Mouse (Mus musculus) embryonic facial prominence, embryonic 10.5 days (tissue): ENCODE results near the gene Acsm4. TPM values are rescaled to one million over a fixed set of nuclear protein-coding genes. Genes with fewer than 3 reads are reported as not detected.
"Not testable (repeated sequence)": the region's sequence is repeated elsewhere in the genome, so short reads cannot be mapped to it uniquely, and the experiment has no call there.

Source experiments
- DNase-seq: peaks from one replicate; pipeline ENCODE4 v3.0.0-alpha.2; 2017; ENCODE audit warnings: low spot score
- H3K27ac ChIP-seq: fragments of 300-500 bp; sonication (generic); replicated peaks from 2 replicates; pipeline ENCODE4 v1.5.1; 2016; ENCODE audit warnings: mild to moderate bottlenecking
- H3K27me3 ChIP-seq: fragments of 300-500 bp; sonication (generic); replicated peaks from 2 replicates; pipeline ENCODE4 v1.6.1; 2016; ENCODE audit warnings: low read depth, mild to moderate bottlenecking; ENCODE audit not compliant: poor library complexity, severe bottlenecking
- H3K36me3 ChIP-seq: fragments of 300-500 bp; sonication (generic); replicated peaks from 2 replicates; pipeline ENCODE4 v1.6.1; 2016; ENCODE audit warnings: mild to moderate bottlenecking, moderate library complexity
- H3K4me1 ChIP-seq: fragments of 300-500 bp; sonication (generic); 2 replicates; pipeline ENCODE4 v1.6.1; 2016
- H3K4me3 ChIP-seq: fragments of 300-500 bp; sonication (generic); 2 replicates; pipeline ENCODE4 v1.5.1; 2016; ENCODE audit warnings: mild to moderate bottlenecking, moderate library complexity
- H3K9me3 ChIP-seq: fragments of 300-500 bp; sonication (generic); 2 replicates; pipeline ENCODE4 v1.6.1; 2016; ENCODE audit warnings: mild to moderate bottlenecking
- WGBS: fragments of 180-500 bp; shearing (Covaris S2); methylation state at CpG from one replicate; pipeline ENCODE4 v1.1.7; 2016; 5-methylcytosine and 5-hydroxymethylcytosine counted together
- polyA plus RNA-seq: library from polyadenylated mRNA; unstranded; fragments of >200 nt; fragmentation: Nextera tagmentation; extraction: Ambion mirVana; gene quantifications from 2 replicates; pipeline ENCODE4 v1.2.1, GENCODE M21; 2016

The Acsm4 gene
- polyA plus RNA-seq, 1 experiment from 2014 or later = 1.1 TPM

DNA sequence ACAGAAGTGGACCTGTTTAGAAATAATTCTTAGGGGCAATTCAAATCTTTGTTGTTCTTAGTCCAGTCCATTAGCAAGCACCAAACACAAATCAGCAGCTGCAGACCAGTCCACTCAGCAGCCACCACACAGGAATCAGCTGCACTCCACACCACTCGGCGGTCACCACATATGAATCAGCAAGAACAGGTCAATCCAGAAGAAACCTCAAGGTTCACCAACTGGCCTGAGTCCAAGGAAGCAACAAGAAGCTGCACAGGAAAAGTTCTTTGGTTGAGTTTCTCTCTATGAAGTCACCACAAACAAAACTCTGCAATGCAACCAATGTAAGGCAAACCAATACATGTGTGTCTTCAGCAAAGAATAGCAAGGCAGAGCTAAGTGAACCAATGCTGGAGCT is 37.8 kb downstream of the Acsm4 start:
- Histone ChIP-seq H3K4me3 (no peak overlapping the region), H3K36me3 (no peaks in the 10 kb centered on the region), H3K27me3 (no peaks in the 10 kb centered on the region), H3K4me1 (no peaks in the 10 kb centered on the region), H3K27ac (no peak overlapping the region), H3K9me3 (no peaks in the 10 kb centered on the region; the same call in 1 of the 2 replicates)
- DNase-seq = no peak
- WGBS = 93% methylated on average over 2 of the region's 2 CpGs

DNA sequence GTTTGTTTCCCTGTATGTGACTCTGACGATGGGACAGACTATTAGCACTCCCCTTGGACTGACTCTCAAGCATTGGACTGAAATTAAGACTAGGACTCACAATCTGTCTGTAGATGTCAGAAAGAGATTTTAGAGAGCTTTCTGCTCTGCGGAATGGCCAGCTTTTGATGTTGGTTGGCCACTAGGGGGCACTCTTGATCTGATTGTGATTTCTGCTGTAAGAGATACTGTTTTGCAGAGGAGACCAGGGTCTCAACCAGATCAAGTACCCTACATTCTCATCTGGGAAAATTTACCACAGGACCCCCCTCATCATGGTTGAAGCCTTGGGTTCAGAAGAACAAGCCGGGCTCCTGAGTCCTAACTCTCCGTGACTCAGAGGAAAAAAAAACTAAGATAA is 41.4 kb downstream of the Acsm4 start:
- not testable (repeated sequence) for H3K4me1 ChIP-seq, H3K9me3 ChIP-seq, H3K4me3 ChIP-seq, H3K36me3 ChIP-seq, H3K27me3 ChIP-seq, H3K27ac ChIP-seq
- 84% methylated on average over 4 of the region's 4 CpGs for WGBS
- DNase-seq = peak; percentile 24

DNA sequence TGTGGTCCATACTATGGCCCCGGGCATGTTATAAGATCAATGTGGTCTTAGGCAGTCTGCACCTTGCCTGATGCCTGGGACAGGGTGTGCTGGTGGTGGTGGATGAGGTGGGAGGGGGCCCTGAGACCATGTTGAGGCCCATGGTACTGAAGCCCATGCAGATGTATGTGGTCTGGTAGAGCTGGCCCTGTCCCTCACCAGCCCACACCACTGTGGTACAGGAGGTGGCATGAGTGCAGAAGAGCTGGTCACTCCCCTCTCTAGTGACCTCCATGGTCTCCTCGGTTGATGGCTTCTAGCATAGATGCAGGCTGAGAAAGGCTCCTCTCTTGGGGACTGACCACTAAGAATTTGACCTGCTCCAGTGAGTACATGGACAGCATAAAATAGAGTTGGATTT is 49.1 kb downstream of the Acsm4 start:
- Histone ChIP-seq H3K4me3 (no peak overlapping the region), H3K27me3 (peaks cover 12% of the 10 kb centered on the region), H3K36me3 (no peaks in the 10 kb centered on the region), H3K27ac (no peak overlapping the region), H3K9me3 (no peaks in the 10 kb centered on the region), H3K4me1 (no peaks in the 10 kb centered on the region)
- no peak for DNase-seq
- 84% methylated on average over 2 of the region's 2 CpGs for WGBS

DNA sequence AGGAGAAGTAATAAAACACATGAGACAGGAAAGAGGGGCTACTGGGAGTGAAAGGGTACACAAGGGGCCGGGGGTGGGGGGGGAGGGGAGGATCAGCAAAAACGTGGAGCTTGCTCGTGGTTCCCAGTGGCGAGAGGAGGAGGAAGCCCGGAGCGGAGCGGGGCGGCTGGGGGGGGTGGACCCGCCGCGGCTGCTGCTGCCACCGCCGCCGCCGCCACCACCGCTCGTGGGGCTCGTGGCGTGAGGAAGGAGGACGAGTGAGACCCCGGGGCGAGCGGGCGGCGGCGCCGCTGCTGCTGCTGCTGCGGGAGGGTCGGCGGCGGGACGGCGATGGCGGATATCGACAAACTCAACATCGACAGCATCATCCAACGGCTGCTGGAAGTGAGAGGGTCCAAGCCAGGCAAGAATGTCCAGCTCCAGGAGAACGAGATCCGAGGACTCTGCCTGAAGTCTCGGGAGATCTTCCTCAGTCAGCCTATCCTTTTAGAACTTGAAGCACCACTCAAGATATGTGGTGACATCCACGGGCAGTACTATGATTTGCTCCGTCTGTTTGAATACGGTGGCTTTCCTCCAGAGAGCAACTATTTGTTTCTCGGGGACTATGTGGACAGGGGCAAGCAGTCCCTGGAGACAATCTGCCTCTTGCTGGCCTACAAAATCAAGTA is 50.1 kb downstream of the Acsm4 start:
- peak; percentile 53 for DNase-seq
- not testable (repeated sequence) for H3K9me3 ChIP-seq, H3K4me1 ChIP-seq, H3K36me3 ChIP-seq
- H3K4me3 ChIP-seq = peak overlapping the region; percentile 52
- H3K27ac ChIP-seq = peak overlapping the region; percentile 66
- peaks cover 15% of the 10 kb centered on the region for H3K27me3 ChIP-seq
- 4% methylated on average over 44 of the region's 44 CpGs for WGBS

DNA sequence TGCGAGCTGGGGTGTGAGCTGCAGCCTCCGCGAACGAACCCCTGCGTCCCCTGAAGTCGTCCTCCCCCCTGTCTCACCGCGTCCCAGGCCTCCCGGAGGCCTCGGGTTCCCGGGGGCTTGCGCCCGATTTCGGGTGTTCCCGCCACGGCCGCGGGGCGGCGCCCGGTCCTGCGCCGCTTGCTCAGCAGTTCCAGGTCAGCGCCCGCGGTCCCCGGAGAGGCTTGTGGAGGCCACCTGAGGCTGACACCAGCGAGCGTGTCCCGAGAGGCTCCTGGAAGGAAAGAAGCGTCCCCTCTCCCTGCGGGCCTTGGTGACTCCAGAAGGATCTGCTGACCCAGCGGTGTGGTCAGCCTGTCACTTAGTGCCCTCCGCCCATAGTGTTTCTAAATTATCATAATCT is 54.5 kb downstream of the Acsm4 start:
- H3K36me3 ChIP-seq = no peaks in the 10 kb centered on the region
- peaks cover 6% of the 10 kb centered on the region for H3K4me1 ChIP-seq
- peak overlapping the region; percentile 44; the same call in 1 of the 2 replicates for H3K27ac ChIP-seq
- no peaks in the 10 kb centered on the region for H3K9me3 ChIP-seq
- H3K4me3 ChIP-seq = peak overlapping the region; percentile 42
- H3K27me3 ChIP-seq = peaks cover 10% of the 10 kb centered on the region
- peak; percentile 60 for DNase-seq
- WGBS = 8% methylated on average over 34 of the region's 34 CpGs

DNA sequence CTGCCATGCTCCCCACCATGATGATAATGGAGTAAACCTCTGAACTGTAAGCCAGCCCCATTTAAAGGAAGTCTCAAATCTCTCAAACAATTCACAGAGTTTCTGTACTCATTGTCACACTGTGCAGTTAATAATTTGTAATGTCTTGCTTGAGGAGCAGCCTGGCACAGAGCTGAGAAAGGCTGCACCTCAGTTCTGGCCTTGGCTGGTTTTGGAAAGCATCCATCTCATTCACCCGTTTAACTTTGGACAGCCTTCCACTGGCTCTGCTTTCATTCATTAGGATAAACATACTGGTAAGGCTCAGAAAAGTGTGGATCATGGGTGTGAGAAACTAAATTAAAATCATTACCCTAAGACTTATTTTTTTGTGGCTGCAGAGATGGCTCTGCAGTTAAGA is 56.0 kb downstream of the Acsm4 start:
- peaks cover 10% of the 10 kb centered on the region for H3K27me3 ChIP-seq
- no peak overlapping the region for H3K27ac ChIP-seq
- H3K4me3 ChIP-seq = no peak overlapping the region
- no peaks in the 10 kb centered on the region for H3K36me3 ChIP-seq
- 92% methylated on average over 1 of the region's 1 CpGs for WGBS
- no peaks in the 10 kb centered on the region for H3K9me3 ChIP-seq
- H3K4me1 ChIP-seq = peaks cover 6% of the 10 kb centered on the region
- DNase-seq = no peak

DNA sequence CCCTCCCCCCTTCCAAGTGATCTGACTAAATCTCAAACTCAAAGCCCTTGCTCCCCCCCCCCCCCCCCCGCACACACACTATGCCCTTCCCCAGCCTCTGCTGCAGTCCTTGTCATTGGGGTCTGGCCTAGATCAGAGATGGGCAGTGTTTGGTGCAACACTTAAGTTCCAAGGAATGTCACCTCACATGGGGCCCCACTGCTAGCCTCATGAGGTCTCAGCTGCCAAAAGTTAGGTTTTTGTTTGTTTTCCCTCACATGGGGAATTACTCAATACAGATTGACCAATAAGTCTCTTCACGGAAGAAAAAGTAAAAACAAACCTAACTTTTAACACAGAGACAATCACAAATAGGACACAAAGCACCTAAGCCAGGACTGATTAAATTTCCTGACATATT is 58.9 kb downstream of the Acsm4 start:
- peaks cover 4% of the 10 kb centered on the region; the same call in 1 of the 2 replicates for H3K27me3 ChIP-seq
- no peak for DNase-seq
- no peak overlapping the region for H3K27ac ChIP-seq
- peaks cover 6% of the 10 kb centered on the region for H3K4me1 ChIP-seq
- no peaks in the 10 kb centered on the region for H3K9me3 ChIP-seq
- WGBS = 75% methylated on average over 1 of the region's 2 CpGs
- no peak overlapping the region for H3K4me3 ChIP-seq
- no peaks in the 10 kb centered on the region for H3K36me3 ChIP-seq

DNA sequence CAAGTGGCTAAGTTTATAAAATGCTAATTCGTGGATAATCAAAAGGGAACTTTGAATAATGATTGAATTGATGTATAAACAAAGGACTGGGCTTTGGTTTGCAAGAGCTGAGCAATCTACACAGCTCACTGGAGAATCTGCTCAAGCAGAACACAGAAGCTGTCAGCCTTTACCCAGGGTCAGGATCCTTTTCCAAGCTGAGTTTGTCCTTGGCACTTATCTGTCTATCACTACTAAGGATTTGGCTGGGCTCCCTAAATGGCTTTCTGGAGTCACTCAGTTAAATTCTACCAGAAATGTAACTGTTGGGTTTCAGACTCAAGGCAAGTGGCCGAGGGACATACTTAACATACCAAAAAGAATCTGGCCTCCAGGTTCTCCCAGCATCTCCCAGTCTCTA is 60.1 kb downstream of the Acsm4 start:
- Histone ChIP-seq H3K9me3 (no peaks in the 10 kb centered on the region), H3K4me3 (no peak overlapping the region), H3K27ac (no peak overlapping the region), H3K27me3 (no peaks in the 10 kb centered on the region), H3K36me3 (no peaks in the 10 kb centered on the region), H3K4me1 (no peaks in the 10 kb centered on the region)
- DNase-seq = no peak
- 70% methylated on average over 2 of the region's 2 CpGs for WGBS

DNA sequence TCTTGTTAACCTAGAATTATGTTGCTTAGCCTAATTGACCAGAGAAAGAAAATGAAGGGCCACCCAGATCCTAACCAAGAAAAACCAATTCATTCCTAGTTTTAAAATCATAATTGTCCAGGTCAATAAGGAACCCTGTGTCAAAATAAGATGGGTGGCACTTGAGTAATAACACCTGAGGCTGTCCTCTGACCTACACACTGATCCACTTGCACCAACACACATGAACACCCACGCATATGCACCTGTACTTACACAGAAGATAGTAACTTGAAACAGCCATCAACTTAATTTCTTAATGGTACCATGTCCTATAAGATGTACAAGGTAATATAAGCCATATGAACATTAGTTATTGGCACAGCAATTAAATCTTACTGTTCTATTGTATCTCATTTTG is 63.9 kb downstream of the Acsm4 start:
- no peak for DNase-seq
- Histone ChIP-seq H3K27me3 (no peaks in the 10 kb centered on the region), H3K4me1 (no peaks in the 10 kb centered on the region), H3K27ac (no peak overlapping the region), H3K36me3 (no peaks in the 10 kb centered on the region), H3K4me3 (no peak overlapping the region), H3K9me3 (no peaks in the 10 kb centered on the region)
- 85% methylated on average over 1 of the region's 1 CpGs for WGBS

DNA sequence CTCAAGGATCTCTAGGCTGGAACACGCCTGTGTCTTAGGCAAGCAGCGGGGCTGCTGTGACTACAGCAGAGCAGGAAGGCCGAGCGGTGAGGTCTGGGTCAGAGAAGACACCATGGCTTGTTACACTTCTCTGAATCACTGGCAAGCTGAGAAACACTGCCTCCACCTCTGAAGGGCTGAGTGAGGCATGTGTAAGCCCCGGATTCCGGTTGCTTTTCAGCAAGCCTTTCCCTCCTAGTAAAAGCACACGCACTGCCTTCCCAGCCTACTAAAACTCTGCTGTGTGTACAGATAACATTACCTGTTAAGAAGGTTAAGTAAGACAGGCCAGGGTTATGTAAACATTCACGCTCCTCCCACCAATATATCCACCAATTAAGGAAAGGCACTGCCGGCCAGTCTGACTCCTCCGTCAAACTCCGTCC is 70.7 kb downstream of the Acsm4 start, which contains the start of gene Acsm3:
Gene Acsm3, plus strand, starts transcription at position 397 of the 425 bp plus-strand sequence.
- WGBS = 71% methylated on average over 11 of the region's 11 CpGs
- H3K27me3 ChIP-seq = no peaks in the 10 kb centered on the region
- H3K4me3 ChIP-seq = no peak within 1 kb of the TSS
- no peaks in the 10 kb centered on the region for H3K4me1 ChIP-seq
- no peak within 1 kb of the TSS for H3K27ac ChIP-seq
- no peaks in the 10 kb centered on the region for H3K36me3 ChIP-seq
- DNase-seq = no peak
- H3K9me3 ChIP-seq = no peaks in the 10 kb centered on the region

DNA sequence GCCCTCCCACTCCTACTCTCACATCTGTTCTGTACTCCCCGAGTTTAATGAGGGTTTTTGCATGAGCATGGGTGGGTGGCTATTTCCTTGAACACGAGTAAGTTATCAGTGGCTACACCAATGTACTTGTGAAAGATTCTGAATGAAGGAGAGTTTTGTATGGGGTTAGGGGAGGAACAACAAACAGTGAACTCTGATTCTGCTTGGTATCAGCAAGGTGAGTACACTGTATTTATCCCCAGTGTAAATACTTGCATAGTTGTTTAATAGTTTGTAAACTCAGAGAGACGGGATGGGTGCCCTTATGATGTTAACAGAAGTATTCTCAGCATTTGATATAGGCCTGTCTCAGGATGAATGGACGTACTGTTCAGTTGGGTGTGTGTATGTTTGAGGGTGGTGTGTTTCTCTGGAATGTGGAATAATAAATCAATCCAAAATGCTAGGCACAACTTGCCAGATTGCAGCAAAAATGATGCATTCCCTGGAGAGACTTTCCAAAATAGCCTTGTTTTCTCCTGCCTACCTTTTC is 72.4 kb downstream of the Acsm4 start:
- Histone ChIP-seq H3K36me3 (no peaks in the 10 kb centered on the region), H3K4me3 (no peak overlapping the region), H3K27ac (no peak overlapping the region), H3K27me3 (no peaks in the 10 kb centered on the region), H3K4me1 (no peaks in the 10 kb centered on the region), H3K9me3 (no peaks in the 10 kb centered on the region)
- WGBS = 76% methylated on average over 4 of the region's 4 CpGs
- DNase-seq = no peak
